Mouse (Mus musculus) spleen, adult 12 weeks (tissue): ENCODE results near the gene Dner.

ENCODE experiments used
- DNase-seq: peaks from one replicate; pipeline ENCODE4 v3.0.0; 2022; ENCODE audit warnings: low spot score

Dner gene

DNA sequence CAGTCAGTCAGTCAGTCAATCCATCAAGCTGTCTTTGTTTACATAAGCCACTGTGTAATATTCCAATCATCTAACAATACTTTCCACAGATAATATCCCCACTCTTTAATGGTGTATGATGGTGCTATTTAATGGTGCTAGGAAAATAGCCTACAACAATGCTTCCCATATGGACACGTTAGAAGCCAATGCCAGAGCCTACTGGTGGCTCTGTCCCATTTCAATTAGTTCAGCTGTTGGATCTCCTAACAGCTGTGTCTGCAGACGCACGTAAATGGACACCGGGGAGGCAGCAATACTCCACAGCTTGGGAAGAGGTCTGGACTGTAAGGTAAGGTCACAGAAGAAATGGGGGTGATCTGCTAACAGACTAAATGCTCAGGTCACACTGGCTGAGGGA lies 171.6 kb downstream of the Dner start:
- DNase-seq, result no peak

GRCm38 (mm10) chr1:84522963-84523280 lies 173.1 kb downstream of the Dner start:
- no peak for DNase-seq

DNA sequence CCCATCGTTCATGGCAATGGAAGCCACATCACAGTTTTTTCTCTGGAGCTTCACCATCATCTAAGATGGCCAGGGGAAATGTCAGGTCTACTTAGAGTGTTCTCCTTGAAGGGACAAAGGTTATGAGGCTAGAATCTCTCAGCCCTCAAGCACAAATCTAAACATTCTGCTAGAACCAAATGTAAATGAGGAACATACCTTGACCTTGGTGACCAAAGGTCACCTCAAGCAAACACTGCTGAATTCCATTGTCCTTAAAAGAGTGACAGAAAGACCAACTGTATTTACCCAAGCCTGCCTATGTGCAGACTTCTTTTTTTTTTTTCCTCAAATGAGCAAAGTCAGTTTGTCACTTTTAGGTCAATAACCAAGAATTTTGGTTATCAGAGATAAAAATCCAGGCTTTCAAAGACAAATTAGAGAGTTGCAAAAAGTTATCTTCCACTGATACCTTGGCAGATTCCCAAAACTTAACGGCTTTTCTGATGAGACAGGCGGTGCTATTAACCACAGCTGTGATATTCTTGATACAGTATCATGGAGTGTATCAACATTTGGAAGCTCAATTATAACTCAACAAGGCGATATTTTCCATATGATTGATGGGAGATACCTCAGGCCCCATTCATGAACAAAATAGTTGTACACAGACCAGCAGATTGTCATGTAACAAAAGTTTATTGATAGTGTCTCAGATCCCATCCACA lies 173.6 kb downstream of the Dner start:
- DNase-seq, result no peak

- no peak for DNase-seq
Observed at GRCm38 (mm10) chr1:84518347-84518746, 177.7 kb downstream of the Dner start.

GRCm38 (mm10) chr1:84513201-84513600 lies 182.8 kb downstream of the Dner start:
- no peak for DNase-seq

DNA sequence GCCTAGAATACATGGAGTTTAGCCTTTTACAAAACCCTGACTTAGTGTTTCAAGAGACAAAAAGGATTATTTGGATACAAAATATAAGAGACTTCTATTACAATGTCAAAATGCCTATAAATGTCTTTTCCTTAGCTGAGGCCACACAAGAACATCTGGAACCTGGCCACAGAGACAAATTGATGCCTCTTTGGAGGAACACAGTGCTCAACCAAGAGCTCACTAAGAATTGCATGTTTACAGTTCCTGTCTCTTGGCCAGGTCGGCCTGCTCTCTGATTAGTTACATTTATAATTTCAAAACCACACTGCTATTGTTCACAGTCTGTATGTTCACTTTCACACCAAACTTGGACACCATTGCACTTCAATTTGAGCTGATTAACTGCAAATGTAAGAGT lies 187.5 kb downstream of the Dner start:
- DNase-seq, result no peak

DNA sequence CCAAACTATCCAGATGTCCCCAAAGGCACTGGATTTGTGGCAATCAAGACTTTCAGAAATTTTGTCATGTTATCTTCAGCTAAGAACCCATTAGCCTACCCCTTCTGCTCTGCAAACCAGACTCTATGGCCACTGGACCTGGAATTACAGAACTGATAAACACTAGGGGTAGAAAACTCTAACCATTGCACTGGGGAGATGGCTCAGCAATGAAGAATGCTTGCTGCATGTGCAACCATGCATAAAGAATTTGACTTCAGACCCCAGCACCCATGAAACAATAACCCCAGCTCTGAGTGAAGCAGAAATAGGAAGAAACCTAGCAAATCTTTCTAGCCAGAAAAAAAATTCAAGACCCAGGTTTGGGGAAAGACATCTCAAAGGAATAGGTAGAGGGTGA lies 188.5 kb downstream of the Dner start:
- DNase-seq, result no peak

DNA sequence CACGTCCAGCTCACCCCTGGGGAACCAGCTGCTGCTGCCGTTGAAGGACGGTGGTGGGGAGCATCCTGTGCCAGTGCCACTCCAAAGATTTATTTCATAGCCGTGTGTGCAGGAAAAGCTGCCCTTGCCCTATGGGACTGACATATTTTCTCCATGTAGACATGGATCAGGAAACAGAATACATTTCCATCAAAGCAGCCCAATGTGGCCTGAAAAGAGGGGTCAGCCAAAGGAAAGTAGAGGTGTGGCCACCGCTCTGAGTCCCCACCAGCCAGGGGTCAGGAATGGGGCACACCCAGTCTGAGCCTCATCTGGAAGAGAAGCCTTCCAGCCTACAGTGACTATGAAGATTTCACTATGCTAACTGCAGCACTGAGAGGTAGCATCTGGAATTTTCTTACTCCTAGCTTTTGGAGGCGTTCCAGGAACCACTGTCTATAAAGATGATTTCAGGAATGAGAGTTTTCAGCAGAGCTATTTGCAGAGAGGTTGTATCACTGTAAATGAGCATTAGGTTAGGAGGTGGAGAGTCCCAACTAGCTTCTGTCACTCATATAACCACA lies 189.0 kb downstream of the Dner start:
- no peak for DNase-seq

GRCm38 (mm10) chr1:84500673-84501072 lies 195.3 kb downstream of the Dner start:
- no peak for DNase-seq

DNA sequence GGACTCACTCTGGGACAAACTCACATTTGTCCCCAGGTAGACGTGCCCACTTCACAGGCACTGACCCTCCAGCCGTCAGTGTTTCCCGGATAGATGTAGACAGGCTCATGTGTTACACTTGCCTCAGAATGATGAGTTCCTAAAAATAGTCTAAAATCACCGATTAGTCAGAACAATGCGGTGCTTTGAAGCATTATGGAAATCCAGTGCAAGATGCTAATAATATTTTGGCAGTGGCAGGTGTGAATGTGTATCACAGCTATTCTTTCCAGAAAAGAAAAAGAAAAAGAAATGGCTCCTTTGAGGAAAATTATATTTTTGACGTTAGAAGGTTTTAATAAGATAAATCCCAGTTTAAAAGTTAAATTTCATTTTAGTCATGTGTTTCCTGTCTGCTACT lies 204.3 kb downstream of the Dner start:
- no peak for DNase-seq

DNA sequence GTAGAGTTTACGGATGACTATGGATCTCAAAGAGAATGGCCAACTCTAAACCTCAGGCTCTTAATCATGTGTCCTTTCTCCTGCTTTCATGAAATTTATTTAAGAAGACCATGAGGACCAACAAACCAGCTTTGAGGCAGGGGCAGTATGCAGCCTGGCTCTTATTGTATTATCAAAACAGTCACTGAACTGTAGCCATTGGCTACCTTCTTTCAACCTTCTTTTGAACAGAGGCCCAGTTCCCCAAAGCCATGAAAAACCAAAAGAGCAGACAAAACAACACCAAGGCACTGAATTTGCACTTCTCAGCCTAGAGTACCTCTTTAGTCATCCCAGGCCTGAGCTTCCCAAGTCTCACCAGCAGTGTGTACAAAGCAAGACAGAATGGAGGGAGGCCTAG lies 207.5 kb downstream of the Dner start:
- DNase-seq, result no peak

DNA sequence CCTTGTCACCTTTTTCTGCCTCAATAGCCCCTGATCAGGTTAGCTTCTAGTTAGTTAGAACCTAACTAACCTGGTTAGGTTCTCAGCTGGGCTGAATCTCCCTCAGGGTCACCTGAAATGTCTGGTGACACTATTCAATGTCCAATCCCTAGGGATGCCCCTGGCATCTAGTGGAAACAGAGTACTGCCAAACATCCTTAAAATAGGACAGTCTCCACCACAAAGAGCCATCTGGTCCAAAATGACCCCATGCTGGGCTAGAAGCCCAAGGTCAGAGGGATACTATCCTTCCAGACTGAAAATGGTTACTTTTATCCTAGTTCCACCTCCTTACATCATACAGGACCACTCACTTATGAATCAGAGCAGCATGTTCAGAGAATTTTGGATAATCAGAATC lies 211.0 kb downstream of the Dner start:
- DNase-seq, result no peak

GRCm38 (mm10) chr1:84484577-84484976 lies 211.4 kb downstream of the Dner start:
- DNase-seq, result no peak

DNA sequence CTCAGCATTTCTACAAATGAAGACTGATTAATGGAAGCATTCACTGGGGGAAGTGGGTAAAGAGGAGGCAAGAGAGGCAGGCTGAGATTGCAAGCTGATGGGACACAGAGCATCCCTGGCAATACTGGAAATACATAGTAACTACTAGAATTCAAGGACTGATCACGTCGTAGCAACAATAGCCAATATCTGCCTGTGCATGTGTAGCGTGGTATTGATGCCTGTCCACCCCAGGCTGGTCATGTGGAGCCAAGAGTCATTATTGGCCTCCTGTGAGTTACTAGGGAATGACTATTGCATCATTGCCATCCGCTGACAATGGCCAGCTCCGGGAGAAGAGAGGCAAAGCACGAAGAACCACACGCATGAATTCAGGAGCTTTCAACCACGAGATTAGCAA lies 216.0 kb downstream of the Dner start:
- no peak for DNase-seq

- DNase-seq, result no peak
Observed at GRCm38 (mm10) chr1:84474274-84474673, 221.7 kb downstream of the Dner start.

DNA sequence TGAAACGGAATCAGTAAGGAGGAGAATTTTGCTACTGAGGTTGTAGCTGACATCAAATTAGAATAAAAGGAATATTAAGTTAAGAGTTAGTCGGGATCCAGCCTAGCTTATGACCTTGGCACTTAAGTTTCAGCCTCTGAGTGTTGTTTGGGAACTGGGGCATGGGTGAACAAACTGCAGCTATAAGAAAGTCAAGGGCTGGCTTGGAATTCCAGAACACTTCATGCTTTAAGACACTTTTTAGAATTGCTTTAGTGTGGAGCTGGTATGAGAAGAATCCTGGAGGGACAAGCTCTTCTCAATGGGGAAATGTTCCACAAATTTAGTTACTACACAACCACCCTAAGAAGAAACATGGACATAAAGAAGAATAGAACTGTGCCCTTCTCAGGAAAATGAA lies 223.8 kb downstream of the Dner start:
- DNase-seq, result no peak

GRCm38 (mm10) chr1:84470342-84470741 lies 225.7 kb downstream of the Dner start:
- DNase-seq, result no peak

DNA sequence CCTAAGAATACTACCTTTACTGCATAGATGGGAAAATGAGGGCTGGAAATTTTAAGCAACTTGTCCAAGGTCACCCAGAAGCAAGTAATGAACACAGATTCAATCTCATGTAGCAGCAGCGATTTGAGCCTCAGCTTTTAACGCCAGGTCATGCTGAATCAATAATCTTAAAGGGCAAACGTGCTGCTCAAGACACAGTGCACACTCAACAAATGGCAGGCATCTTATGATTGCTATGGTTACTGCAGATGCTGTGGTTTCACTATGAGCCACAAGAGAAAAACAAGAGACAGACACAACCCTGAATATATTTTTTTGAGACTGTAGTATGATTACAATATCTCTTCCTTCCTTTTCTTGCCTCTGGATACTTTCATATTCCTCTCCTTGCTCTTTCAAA lies 228.4 kb downstream of the Dner start:
- no peak for DNase-seq

DNA sequence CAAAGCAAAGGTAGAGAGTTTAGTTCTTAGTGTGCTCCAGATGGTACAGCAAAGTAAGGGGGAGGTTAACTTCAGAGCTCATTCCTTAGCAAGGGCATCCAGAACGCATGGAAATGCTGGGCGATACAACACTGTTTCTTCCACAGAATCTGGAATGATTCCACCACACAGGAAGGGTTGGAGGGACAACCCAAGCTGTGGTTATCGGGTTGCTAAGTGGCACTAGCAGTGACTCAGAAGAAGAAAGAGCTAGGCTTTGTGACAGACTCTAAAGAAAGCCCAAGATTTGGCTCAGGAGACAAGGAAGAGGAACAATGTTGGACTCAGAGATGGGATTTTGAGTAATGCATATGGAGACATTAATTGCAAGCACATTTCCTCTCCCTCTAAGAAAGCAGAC lies 231.3 kb downstream of the Dner start:
- DNase-seq, result no peak

- DNase-seq, result no peak
Observed at GRCm38 (mm10) chr1:84463976-84464662, 231.9 kb downstream of the Dner start.

GRCm38 (mm10) chr1:84449566-84450278 lies 246.3 kb downstream of the Dner start:
- DNase-seq, result no peak

DNA sequence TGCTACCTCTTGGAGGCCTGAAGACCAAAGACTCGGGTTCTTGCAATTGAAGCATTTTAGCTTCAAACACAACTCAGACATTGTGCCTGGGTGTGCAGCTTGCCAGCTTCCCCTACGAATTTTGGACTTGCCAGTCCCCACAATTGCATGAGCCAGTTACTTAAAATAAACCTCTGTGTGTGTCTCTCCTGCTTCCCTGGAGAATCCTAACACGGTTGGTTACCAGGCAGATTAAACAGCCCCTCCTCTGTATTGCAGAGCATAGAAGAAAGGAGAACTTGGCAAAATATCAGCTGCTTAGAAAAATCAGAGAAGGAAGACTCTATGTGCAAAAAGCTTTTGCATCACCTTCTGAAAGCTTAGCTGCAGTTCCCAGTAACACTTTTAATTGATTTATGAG lies 252.4 kb downstream of the Dner start:
- no peak for DNase-seq

DNA sequence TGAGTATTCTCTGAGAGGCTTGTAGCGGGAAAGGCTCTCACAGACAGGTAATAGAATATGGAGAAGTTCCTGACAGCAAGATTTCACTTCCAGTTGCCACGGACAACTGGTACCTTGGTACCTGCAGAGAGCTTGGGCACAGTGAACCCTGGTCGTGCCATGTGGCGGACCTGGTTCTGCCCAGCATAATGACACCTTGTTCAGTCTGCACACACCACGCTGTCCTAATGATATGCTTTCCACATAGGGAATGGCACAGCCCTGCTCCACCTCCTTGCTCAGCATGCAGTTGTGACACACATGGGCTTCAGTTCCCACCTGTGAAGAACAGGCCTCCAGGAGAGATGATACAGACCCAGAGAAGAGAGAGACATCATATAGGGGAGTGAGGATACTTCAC lies 253.0 kb downstream of the Dner start:
- DNase-seq, result no peak
